Mouse (Mus musculus) thymus, postnatal 25 days (tissue): Measurements from ENCODE around the gene Ipo4.

Experiments used
- DNase-seq: peaks from one replicate; pipeline ENCODE4 v3.0.0; 2022

Gene Ipo4

DNA sequence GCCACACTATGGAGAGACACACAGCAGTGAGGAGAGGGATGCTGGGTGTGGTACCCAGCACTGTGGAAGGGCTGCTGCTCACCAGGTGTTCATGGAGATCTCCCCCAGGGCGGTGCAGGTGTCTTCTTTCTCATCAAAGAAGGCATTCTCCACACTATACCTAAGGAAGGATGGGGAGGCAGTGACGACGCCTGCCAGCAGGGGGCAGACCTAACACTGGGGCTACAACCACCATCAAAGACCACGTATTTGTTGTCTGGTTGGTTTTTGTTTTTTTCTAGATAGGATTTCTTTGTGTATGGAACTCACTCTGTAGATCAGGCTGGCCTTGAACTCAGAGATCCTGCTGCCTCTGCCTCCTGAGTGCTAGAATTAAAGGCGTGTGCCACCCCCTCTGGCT is 6.4 kb downstream of the Ipo4 start:
- peak; percentile 82 for DNase-seq

DNA sequence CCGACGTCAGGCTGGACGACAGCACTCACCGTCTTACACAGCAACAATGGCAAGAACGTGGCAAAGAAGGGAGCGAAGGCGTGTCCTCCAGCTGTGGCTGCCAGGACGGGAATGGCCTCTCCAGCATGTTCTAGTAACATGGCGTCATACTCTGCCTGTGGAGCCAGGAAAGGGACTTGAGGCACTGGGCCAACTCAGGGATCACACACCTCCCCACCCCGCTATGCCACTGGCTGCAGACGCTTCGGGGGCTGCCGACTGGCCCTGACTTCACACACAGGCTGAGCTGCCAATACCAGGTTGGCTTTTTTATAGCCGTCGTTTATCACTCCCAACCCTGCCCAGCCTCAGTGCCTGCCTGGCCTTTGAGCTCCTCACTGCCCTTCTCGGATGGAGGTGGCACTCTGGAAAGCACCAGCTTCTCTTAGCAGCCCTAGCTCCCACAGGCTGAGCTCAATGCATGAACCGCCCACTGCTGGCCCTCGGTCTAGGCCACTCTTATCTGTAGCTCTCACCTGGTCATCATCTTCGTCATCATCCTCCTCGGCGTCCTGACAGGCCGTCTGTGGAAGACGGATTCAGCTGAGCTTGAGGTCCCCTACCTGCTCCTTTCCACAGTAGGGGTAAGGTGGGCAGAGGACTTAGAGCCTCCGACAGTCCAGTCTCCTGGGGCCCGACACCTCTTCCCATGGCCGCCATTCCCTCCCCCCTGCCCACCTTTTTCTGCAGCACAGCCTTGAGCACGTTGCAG is 7.5 kb downstream of the Ipo4 start:
- DNase-seq: no peak

DNA sequence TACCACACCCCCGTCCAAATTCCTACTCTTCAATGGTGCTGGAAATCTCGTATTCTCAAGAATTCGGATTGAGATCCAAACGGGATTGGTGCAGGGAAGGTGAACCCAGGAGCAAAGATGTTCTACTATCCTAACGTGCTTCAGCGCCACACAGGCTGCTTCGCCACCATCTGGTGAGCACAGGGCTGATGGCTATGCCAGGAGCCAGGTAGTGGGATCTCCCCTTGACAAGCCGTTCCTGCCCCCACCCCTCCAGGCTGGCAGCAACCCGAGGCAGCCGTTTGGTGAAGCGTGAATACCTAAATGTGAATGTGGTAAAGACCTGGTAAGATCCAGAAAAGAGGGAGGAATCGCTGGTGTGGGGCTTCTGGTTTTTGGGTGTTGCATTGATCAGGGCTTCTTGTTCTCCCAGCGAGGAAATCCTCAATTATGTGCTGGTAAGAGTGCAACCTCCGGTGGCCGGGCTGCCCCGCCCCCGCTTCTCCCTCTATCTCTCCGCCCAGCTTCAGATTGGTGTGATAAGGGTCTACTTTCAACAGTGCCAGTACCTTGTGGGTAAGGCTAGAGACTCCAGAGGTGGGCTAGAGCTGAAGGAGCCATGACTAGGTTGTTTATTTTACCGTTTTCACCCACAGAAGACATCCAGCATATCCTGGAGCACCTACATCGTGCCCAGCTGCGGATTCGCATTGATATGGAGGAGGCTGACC is 17.1 kb downstream of the Ipo4 start:
- no peak for DNase-seq

- DNase-seq: no peak
These were observed 17.9 kb downstream of the Ipo4 start, which contains the start of gene Rec8 for GRCm38 (mm10) chr14:55617822-55618221. Rec8 (plus strand) TSS chr14:55618037.

- DNase-seq: no peak
These were observed 18.9 kb downstream of the Ipo4 start for GRCm38 (mm10) chr14:55616844-55617243.

DNA sequence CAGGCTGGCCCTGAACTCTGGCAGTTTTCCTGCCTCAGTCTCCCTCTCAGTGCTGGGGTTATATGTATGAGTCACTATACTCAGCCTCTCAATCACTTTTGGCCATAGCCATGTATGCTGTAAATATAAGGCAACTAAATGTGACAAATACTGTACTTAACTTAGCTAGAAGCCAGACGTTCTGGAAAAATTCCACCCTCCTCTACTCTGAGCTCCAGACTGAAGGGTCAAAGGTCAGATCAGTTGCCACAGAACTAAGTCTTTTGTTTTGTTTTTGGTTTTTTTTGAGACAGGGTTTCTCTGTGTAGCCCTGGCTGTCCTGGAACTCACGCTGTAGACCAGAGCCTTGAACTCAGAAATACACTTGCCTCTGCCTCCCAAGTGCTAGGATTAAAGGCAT is 19.9 kb downstream of the Ipo4 start:
- DNase-seq: no peak

GRCm38 (mm10) chr14:55614565-55615178 is 21.1 kb downstream of the Ipo4 start:
- no peak for DNase-seq

GRCm38 (mm10) chr14:55613346-55613745 is 22.4 kb downstream of the Ipo4 start:
- no peak for DNase-seq

GRCm38 (mm10) chr14:55608339-55608738 is 27.4 kb downstream of the Ipo4 start:
- no peak for DNase-seq

DNA sequence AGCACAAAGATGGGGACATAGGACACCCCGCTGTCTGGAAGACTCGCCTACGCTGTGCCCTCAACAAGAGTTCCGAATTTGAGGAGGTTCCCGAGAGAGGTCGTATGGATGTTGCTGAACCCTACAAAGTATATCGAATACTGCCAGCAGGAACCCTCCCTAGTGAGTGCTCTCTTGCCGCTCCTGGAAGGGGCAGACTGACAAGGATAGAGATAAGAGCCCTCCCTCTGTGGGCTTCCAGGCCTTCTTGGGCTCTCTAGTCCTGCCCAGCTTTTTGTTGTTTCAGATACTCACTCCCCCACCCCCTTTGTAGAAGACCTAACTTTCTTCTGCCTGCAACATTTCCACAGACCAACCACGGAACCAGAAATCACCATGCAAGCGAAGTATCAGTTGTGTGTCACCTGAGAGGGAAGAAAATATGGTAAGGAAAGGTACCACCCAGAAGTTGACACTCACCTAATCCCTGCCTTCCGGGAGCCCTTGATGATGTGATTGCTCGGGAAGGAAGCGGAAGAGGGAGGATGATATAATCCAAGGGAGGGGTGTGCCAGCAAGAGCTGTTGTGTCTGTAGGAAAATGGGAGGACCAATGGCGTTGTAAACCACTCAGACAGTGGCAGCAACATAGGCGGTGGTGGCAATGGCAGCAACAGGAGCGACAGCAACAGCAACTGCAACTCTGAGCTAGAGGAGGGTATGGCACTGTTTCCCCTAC is 29.9 kb downstream of the Ipo4 start:
- no peak for DNase-seq

DNA sequence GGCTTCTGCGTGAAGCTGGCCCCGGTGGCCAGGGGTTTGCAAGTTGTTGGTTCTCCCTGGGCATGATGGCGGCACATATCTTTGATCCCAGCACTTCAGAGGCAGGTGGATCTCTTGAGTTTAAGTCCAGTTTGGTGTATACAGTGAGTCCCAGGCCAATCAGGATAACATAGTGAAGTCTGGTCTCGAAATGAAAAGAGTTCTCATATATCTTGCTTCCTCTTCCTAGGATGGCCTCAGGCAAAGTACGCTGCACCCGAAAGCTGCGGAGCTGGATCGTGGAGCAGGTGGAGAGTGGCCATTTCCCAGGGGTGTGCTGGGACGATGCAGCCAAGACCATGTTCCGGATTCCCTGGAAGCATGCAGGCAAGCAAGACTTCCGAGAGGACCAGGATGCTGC is 30.9 kb downstream of the Ipo4 start:
- DNase-seq: no peak

GRCm38 (mm10) chr14:55603633-55604576 is 31.9 kb downstream of the Ipo4 start:
- peak; percentile 97 for DNase-seq

GRCm38 (mm10) chr14:55603271-55603632 is 32.5 kb downstream of the Ipo4 start, which contains the start of gene Irf9:
Irf9 (plus strand) TSS chr14:55603571.
- no peak for DNase-seq

DNA sequence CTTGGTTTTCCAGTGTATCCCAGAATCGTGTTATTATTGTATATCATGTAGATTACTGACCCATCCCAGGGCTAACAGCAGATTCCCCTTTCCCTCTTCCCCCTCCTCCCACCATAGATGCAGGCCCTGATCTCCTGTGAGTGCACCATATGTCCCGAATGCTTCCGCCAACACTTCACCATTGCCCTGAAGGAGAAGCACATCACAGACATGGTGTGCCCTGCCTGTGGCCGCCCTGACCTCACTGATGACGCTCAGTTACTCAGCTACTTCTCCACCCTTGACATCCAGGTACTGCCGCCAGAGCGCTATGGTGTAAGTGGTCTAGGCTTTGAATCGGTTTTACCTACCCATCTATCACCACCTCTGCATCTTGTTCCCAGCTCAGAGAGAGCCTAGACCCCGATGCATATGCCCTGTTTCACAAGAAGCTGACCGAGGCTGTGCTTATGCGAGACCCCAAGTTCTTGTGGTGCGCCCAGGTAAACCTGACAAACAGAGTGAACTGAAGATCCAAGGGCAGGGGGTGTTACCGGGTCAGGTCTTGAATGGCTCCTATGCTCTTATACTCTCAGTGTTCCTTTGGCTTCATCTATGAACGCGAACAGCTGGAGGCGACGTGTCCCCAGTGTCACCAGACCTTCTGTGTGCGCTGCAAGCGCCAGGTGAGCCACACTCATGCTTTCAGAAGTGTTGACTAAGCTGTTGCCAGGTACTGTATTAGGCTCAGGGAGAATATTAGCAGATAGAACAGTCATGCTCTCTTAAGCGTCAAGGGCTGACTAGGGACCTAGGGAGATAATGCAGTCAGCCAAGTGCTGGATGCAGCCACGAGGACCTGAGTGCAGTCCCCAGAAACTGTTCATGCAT is 37.0 kb downstream of the Ipo4 start:
- DNase-seq: no peak

DNA sequence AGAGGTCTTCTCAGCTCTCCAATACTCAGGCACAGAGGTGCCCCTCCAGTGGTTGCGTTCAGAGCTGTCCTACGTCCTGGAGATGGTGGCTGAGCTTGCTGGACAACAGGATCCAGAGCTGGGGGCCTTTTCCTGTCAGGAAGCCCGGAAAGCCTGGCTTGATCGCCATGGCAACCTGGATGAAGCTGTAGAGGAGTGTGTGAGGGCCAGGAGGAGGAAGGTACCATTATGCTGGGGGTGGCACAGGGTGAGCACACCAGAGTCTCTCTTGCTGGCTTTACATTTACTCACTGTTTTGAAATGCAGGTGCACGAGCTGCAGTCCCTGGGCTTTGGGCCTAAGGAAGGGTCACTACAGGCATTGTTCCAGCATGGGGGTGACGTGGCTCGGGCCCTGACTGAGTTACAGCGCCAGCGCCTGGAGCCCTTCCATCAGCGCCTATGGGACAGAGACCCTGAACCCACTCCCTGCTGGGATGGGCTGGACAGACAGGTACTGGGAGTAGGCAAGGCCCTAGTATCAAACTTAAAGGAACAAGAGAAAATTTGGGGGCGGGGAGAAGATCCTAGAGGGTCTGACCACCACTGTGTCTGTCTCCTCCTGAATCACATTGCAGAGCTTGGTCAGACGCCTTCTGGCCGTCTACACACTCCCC is 39.6 kb downstream of the Ipo4 start:
- DNase-seq: no peak

GRCm38 (mm10) chr14:55592226-55592625 is 43.5 kb downstream of the Ipo4 start:
- no peak for DNase-seq

DNA sequence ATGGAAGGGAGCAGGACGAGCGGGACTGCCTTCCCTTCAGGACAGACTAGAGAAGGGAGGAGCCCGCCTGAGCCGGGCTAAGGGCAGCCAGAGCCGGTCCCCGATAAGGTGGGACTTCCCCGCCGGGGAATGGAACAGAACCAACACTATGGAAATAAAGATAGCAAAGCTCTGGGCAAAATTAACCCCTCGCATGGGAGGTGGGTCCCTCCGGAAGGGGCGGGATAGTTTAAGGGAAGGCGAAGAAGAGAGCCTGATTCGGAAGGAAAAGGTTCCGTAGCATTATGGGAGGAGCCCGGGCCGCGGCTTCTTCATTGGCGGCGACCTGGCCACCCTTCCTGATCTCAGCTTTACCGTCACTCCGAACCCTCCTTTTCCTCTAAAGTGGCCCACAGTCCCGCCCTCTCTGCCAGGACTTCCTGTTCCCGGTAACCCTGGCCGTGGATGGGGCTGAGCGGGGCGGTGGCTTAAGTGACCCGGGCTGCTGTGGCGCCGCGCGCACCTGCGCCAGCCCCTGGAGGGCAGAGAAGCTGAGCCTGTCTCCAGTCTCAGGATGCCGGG is 44.3 kb downstream of the Ipo4 start, which contains the start of gene Rnf31:
Gene Rnf31, plus strand, starts transcription at position 378 of the 561 bp plus-strand sequence.
- peak; percentile 87 for DNase-seq

GRCm38 (mm10) chr14:55590748-55591330 is 44.9 kb downstream of the Ipo4 start, which contains the start of gene Psme2:
Psme2 (minus strand) TSS chr14:55591113.
- DNase-seq: peak; percentile 73

DNA sequence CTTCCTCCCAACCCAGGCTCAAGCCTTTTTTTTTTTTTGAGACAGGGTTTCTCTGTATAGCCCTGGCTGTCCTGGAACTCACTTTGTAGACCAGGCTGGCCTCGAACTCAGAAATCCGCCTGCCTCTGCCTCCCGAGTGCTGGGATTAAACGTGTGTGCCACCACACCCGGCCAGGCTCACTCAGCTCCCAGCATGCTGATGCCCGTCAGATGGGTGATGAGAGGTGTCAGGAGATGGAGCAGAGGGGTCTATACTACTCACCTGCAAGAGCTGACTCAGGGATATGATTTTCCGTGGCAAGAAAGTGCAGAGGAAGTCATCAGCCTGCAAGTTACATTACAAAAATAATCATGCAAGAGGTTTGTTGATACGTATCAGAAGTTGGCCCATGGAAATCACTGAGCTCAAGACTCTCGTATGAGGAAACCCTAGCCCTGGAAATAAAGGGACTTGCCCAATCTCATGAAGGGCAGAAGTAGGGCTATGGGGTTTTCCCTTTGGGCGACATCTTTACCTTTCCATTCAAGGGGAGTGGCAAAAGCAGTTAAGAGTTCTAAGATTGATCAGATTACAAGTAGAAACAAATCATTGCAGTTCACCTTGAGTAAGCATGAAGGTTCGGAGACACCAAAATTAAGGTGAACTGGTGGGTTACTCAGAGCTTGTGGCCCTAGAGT is 45.8 kb downstream of the Ipo4 start:
- no peak for DNase-seq
